Mouse (Mus musculus): ENCODE data around the gene Gm13030. TPM values are rescaled to one million over a fixed set of nuclear protein-coding genes. Genes with fewer than 3 reads are reported as not detected.
A peak's percentile ranks its signal among the peaks of the same experiment; 100 is the strongest.

The Gm13030 gene
- total RNA-seq, 1 experiment = not detected

- TF ChIP-seq ZC3H11A (IDR thresholded peaks at IDR 0.05; ENCODE audit: borderline replicate concordance, low read depth, low read length) (no peak), ZNF384 (IDR thresholded peaks at IDR 0.05; ENCODE audit: low read depth, low read length) (no peak), CHD2 (IDR thresholded peaks at IDR 0.05; ENCODE audit: low read depth, low read length) (no peak), MAFK (IDR thresholded peaks at IDR 0.05; ENCODE audit: insufficient read depth, low read depth, low read length) (no peak), HCFC1 (IDR thresholded peaks at IDR 0.05; ENCODE audit: borderline replicate concordance, insufficient read depth, low read length) (no peak)
- H3K4me1 ChIP-seq (ENCODE audit: control insufficient read depth in 2 of 2, insufficient read depth in 2 of 2, low read length in 2 of 2, poor library complexity in 1 of 2) = peaks cover 0 to 10% of the 10 kb centered on the region in 2 experiments; a peak in 1 of 4 replicates
- no peak for DNase-seq (ENCODE audit: low read depth, low spot score)
- no peaks in the 10 kb centered on the region for H3K9me3 ChIP-seq (ENCODE audit: control insufficient read depth, insufficient read depth, low read depth, low read length)
- peak overlapping the region in 1 of 2 experiments; percentile 52; a peak in 2 of 4 replicates for H3K4me3 ChIP-seq (ENCODE audit: insufficient read depth in 1 of 2, low read depth in 1 of 2, low read length in 2 of 2, poor library complexity in 1 of 2, severe bottlenecking in 1 of 2)
- no peak overlapping the region for H3K27ac ChIP-seq (ENCODE audit: insufficient read depth, low read depth, low read length, poor library complexity, severe bottlenecking)
- no peaks in the 10 kb centered on the region for H3K36me3 ChIP-seq (ENCODE audit: control insufficient read depth, insufficient read depth, low read length, poor library complexity, severe bottlenecking)
- peak overlapping the region; percentile 41; the same call in 1 of the 2 replicates for H3K9ac ChIP-seq (ENCODE audit: insufficient read depth, low read depth, low read length, poor library complexity, severe bottlenecking)
- in situ Hi-C loops (cut with MboI; ENCODE audit: low sequenced_read_pairs in 2 of 2, unreplicated experiment in 2 of 2) = no loop called here
Observed at GRCm38 (mm10) chr4:138882179-138882578, 8.4 kb upstream of the Gm13030 start.

GRCm38 (mm10) chr4:138880811-138881584 lies 7.2 kb upstream of the Gm13030 start:
- Histone ChIP-seq H3K9ac (ENCODE audit: insufficient read depth, low read depth, low read length, poor library complexity, severe bottlenecking) (no peak overlapping the region), H3K4me1 (ENCODE audit: control insufficient read depth in 2 of 2, insufficient read depth in 2 of 2, low read length in 2 of 2, poor library complexity in 1 of 2) (peaks cover 0 to 10% of the 10 kb centered on the region in 2 experiments; a peak in 1 of 4 replicates), H3K36me3 (ENCODE audit: control insufficient read depth, insufficient read depth, low read length, poor library complexity, severe bottlenecking) (no peaks in the 10 kb centered on the region), H3K4me3 (ENCODE audit: insufficient read depth in 1 of 2, low read depth in 1 of 2, low read length in 2 of 2, poor library complexity in 1 of 2, severe bottlenecking in 1 of 2) (no peak overlapping the region), H3K27ac (ENCODE audit: insufficient read depth, low read depth, low read length, poor library complexity, severe bottlenecking) (no peak overlapping the region), H3K9me3 (ENCODE audit: control insufficient read depth, insufficient read depth, low read depth, low read length) (no peaks in the 10 kb centered on the region)
- TF ChIP-seq CHD2 (IDR thresholded peaks at IDR 0.05; ENCODE audit: low read depth, low read length) (no peak), MAFK (IDR thresholded peaks at IDR 0.05; ENCODE audit: insufficient read depth, low read depth, low read length) (no peak), ZNF384 (IDR thresholded peaks at IDR 0.05; ENCODE audit: low read depth, low read length) (no peak), ZC3H11A (IDR thresholded peaks at IDR 0.05; ENCODE audit: borderline replicate concordance, low read depth, low read length) (no peak), HCFC1 (IDR thresholded peaks at IDR 0.05; ENCODE audit: borderline replicate concordance, insufficient read depth, low read length) (no peak)
- in situ Hi-C loops (cut with MboI; ENCODE audit: low sequenced_read_pairs in 2 of 2, unreplicated experiment in 2 of 2) = no loop called here
- DNase-seq (ENCODE audit: low read depth, low spot score) = no peak

- no peak overlapping the region for H3K27ac ChIP-seq (ENCODE audit: insufficient read depth, low read depth, low read length, poor library complexity, severe bottlenecking)
- TF ChIP-seq ZC3H11A (IDR thresholded peaks at IDR 0.05; ENCODE audit: borderline replicate concordance, low read depth, low read length) (no peak), MAFK (IDR thresholded peaks at IDR 0.05; ENCODE audit: insufficient read depth, low read depth, low read length) (no peak), HCFC1 (IDR thresholded peaks at IDR 0.05; ENCODE audit: borderline replicate concordance, insufficient read depth, low read length) (no peak), ZNF384 (IDR thresholded peaks at IDR 0.05; ENCODE audit: low read depth, low read length) (no peak), CHD2 (IDR thresholded peaks at IDR 0.05; ENCODE audit: low read depth, low read length) (no peak)
- in situ Hi-C loops (cut with MboI; ENCODE audit: low sequenced_read_pairs in 2 of 2, unreplicated experiment in 2 of 2) = no loop called here
- no peaks in the 10 kb centered on the region for H3K9me3 ChIP-seq (ENCODE audit: control insufficient read depth, insufficient read depth, low read depth, low read length)
- H3K4me1 ChIP-seq (ENCODE audit: control insufficient read depth in 2 of 2, insufficient read depth in 2 of 2, low read length in 2 of 2, poor library complexity in 1 of 2) = peaks cover 0 to 10% of the 10 kb centered on the region in 2 experiments; a peak in 1 of 4 replicates
- no peak for DNase-seq (ENCODE audit: low read depth, low spot score)
- no peak overlapping the region for H3K4me3 ChIP-seq (ENCODE audit: insufficient read depth in 1 of 2, low read depth in 1 of 2, low read length in 2 of 2, poor library complexity in 1 of 2, severe bottlenecking in 1 of 2)
- no peaks in the 10 kb centered on the region for H3K36me3 ChIP-seq (ENCODE audit: control insufficient read depth, insufficient read depth, low read length, poor library complexity, severe bottlenecking)
- no peak overlapping the region for H3K9ac ChIP-seq (ENCODE audit: insufficient read depth, low read depth, low read length, poor library complexity, severe bottlenecking)
Observed at GRCm38 (mm10) chr4:138879808-138880207, 6.0 kb upstream of the Gm13030 start.

GRCm38 (mm10) chr4:138878783-138879182 lies 5.0 kb upstream of the Gm13030 start:
- Histone ChIP-seq H3K36me3 (ENCODE audit: control insufficient read depth, insufficient read depth, low read length, poor library complexity, severe bottlenecking) (no peaks in the 10 kb centered on the region), H3K4me3 (ENCODE audit: insufficient read depth in 1 of 2, low read depth in 1 of 2, low read length in 2 of 2, poor library complexity in 1 of 2, severe bottlenecking in 1 of 2) (no peak overlapping the region), H3K9ac (ENCODE audit: insufficient read depth, low read depth, low read length, poor library complexity, severe bottlenecking) (no peak overlapping the region), H3K9me3 (ENCODE audit: control insufficient read depth, insufficient read depth, low read depth, low read length) (no peaks in the 10 kb centered on the region), H3K27ac (ENCODE audit: insufficient read depth, low read depth, low read length, poor library complexity, severe bottlenecking) (no peak overlapping the region), H3K4me1 (ENCODE audit: control insufficient read depth in 2 of 2, insufficient read depth in 2 of 2, low read length in 2 of 2, poor library complexity in 1 of 2) (peaks cover 0 to 10% of the 10 kb centered on the region in 2 experiments; a peak in 1 of 4 replicates)
- in situ Hi-C loops (cut with MboI; ENCODE audit: low sequenced_read_pairs in 2 of 2, unreplicated experiment in 2 of 2) = no loop called here
- no peak for DNase-seq (ENCODE audit: low read depth, low spot score)
- TF ChIP-seq HCFC1 (IDR thresholded peaks at IDR 0.05; ENCODE audit: borderline replicate concordance, insufficient read depth, low read length) (no peak), MAFK (IDR thresholded peaks at IDR 0.05; ENCODE audit: insufficient read depth, low read depth, low read length) (no peak), CHD2 (IDR thresholded peaks at IDR 0.05; ENCODE audit: low read depth, low read length) (no peak), ZC3H11A (IDR thresholded peaks at IDR 0.05; ENCODE audit: borderline replicate concordance, low read depth, low read length) (no peak), ZNF384 (IDR thresholded peaks at IDR 0.05; ENCODE audit: low read depth, low read length) (no peak)
